19 mouse cellular contexts compared by ENCODE assay signal in genomic region chr8:61692129-61692528, GRCm38 (mm10).
DNase-seq lines count a peak whose midpoint lies in the region; ATAC-seq and TF ChIP-seq lines count a peak whose summit lies in the region.
"Had no signal": no experiment of that assay in that cellular context is flagged by ENCODE, and none has a peak within 500 bp of the region (broad histone marks: within the 10 kb centered on the region; RNA-seq: fewer than 3 reads in every experiment).

No protein-coding gene starts in this region.

- peak; percentile 68 for DNase-seq in heart, adult 11 months
- DNase-seq in heart, adult 9 months (ENCODE audit: low spot score in 2 of 2), result no peak
- no peak for DNase-seq in heart, postnatal 0 days (ENCODE audit: low spot score)
- DNase-seq in heart, adult 8-10 months (ENCODE audit: low spot score), result no peak
- DNase-seq: adrenal gland, adult 2 months; adrenal gland, adult 8-10 months; adrenal gland, postnatal 10 days; adrenal gland, postnatal 14 days; adrenal gland, postnatal 25 days; adrenal gland, postnatal 36 days; B cell, adult 2 months; cerebellum, adult 11 months; cerebellum, adult 11-12 months; cerebellum, adult 18-20 months had no signal

- H3K9ac ChIP-seq in heart, postnatal 0 days (replicated peaks; ENCODE audit: low read depth, low read length), result no peak overlapping the region

- no peak overlapping the region for H3K4me3 ChIP-seq in heart, postnatal 0 days (ENCODE audit: low read depth, low read length)

- WGBS in heart, postnatal 0 days, result 85% methylated on average over 3 of the region's 3 CpGs

- no peak for ATAC-seq in heart, postnatal 0 days (ENCODE audit: insufficient read depth, low read depth)
- ATAC-seq: activated CD4-positive, CD25-positive, alpha-beta regulatory T cell, adult 4 months; CD4-positive, CD25-positive, alpha-beta regulatory T cell, adult 4 months; Patski had no signal

- TF ChIP-seq EP300 in heart, postnatal 0 days (IDR thresholded peaks at IDR 0.05; ENCODE audit: low read depth), result no peak

- no peaks in the 10 kb centered on the region for H3K27me3 ChIP-seq in heart, postnatal 0 days (ENCODE audit: control insufficient read depth, insufficient read depth, low read length)
- H3K27me3 ChIP-seq: CH12.LX, Patski had no signal

- 0 out of 2 replicates have a peak overlapping the region, but pooled peaks have one; percentile 3 for H3K27ac ChIP-seq in heart, postnatal 0 days (ENCODE audit: low read depth)

- no peaks in the 10 kb centered on the region for H3K9me3 ChIP-seq in heart, postnatal 0 days (replicated peaks; ENCODE audit: control insufficient read depth, low read length)
- H3K9me3 ChIP-seq: G1E had no signal

- TF ChIP-seq CTCF in heart, postnatal 0 days (IDR thresholded peaks at IDR 0.05; ENCODE audit: low read depth), result no peak

- H3K4me2 ChIP-seq in heart, postnatal 0 days (ENCODE audit: low read depth, low read length), result no peak overlapping the region

- H3K4me1 ChIP-seq in heart, postnatal 0 days (ENCODE audit: control insufficient read depth, insufficient read depth), result peaks cover 6% of the 10 kb centered on the region; the same call in 1 of the 2 replicates

- H3K36me3 ChIP-seq in heart, postnatal 0 days (replicated peaks; ENCODE audit: control insufficient read depth, insufficient read depth, low read length), result peaks cover 10% of the 10 kb centered on the region
- H3K36me3 ChIP-seq: G1E had no signal
